Mouse (Mus musculus): ENCODE measurements around the gene Wdr27.

The Wdr27 gene

GRCm38 (mm10) chr17:14815304-14815703, 127.7 kb downstream of the Wdr27 start:
- no peak for DNase-seq

GRCm38 (mm10) chr17:14812631-14813030, 130.3 kb downstream of the Wdr27 start:
- no peak for DNase-seq

- DNase-seq: no peak
These were observed 130.9 kb downstream of the Wdr27 start for GRCm38 (mm10) chr17:14812033-14812432.

GRCm38 (mm10) chr17:14806808-14807207, 136.2 kb downstream of the Wdr27 start:
- no peak for DNase-seq

GRCm38 (mm10) chr17:14799243-14799642, 143.7 kb downstream of the Wdr27 start:
- no peak for DNase-seq

GRCm38 (mm10) chr17:14795074-14795473, 147.9 kb downstream of the Wdr27 start:
- DNase-seq: no peak

- no peak for DNase-seq
These were observed 163.6 kb downstream of the Wdr27 start for GRCm38 (mm10) chr17:14779356-14779755.

GRCm38 (mm10) chr17:14771339-14771738, 171.6 kb downstream of the Wdr27 start:
- DNase-seq: no peak

GRCm38 (mm10) chr17:14770377-14770776, 172.6 kb downstream of the Wdr27 start:
- DNase-seq: no peak
